Mouse (Mus musculus) megakaryocyte, embryonic 14.5 days (primary cell): ENCODE measurements around the gene Msx3.

Source experiments
- FLI1 ChIP-seq: IDR thresholded peaks from 2 replicates; pipeline ENCODE4 v1.6.1; 2012; ENCODE audit warnings: low read length, inconsistent platforms, mixed read lengths
- GATA1 ChIP-seq: IDR thresholded peaks from 3 replicates; pipeline ENCODE4 v1.6.1; 2012; ENCODE audit warnings: mixed read lengths, low read length, inconsistent platforms, borderline replicate concordance

- TF ChIP-seq GATA1 = no peak
- TF ChIP-seq FLI1 = no peak
Measured at GRCm38 (mm10) chr7:139998691-139999350, 50.1 kb downstream of the Msx3 start.
